Comparison of ENCODE assay signal across 11 mouse cellular contexts in the genomic region with DNA sequence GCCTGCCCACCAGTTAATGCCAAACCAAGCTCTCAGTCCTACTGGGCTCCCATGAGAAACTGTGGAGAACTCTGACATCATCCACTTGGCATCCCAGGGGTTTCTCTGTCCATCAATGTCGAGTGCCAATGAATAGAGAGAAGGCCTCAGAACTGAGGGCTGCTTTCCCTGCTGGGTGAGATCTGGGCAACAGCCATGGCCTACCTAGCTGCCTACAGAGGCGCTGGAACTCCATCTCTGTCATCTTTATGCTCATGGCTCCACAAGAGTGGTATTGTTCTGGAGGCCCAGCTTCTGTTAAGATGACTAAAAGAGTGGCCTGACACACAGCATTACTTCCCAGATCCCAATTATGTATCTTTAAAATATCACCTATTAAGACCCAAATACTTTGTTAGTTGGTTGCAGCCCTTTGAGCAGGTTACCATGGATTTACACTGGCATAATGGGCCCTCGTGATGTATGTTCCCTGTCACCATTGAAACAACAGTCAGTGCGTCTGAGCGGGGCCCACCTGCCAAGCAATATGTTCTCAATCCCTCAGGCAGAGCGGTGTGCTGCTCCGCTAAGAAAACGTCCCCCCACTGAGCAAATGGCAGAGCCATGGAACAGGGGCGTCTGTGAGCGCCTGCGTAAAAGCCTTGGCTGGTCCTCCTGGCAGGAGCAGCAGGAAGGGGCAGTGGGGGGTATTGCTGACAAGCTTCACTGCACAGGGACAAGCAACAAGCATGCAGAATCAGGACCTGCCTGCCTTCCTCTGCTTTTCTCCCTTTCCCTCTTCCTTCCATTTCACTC.
A peak's percentile ranks its signal among the peaks of the same experiment; 100 is the strongest.
DNase-seq lines count a peak whose midpoint lies in the region; ATAC-seq and TF ChIP-seq lines count a peak whose summit lies in the region.
"Had no signal": no experiment of that assay in that cellular context is flagged by ENCODE, and none has a peak within 500 bp of the region (broad histone marks: within the 10 kb centered on the region; RNA-seq: fewer than 3 reads in every experiment).

No protein-coding gene starts in this region.

- no peak overlapping the region for H3K4me3 ChIP-seq in forebrain, embryonic 15.5 days
- H3K4me3 ChIP-seq in limb, embryonic 11.5 days (ENCODE audit: low read depth, low read length): no peak overlapping the region
- no peak overlapping the region for H3K4me3 ChIP-seq in stomach, postnatal 0 days (ENCODE audit: low read depth, low read length)
- H3K4me3 ChIP-seq: embryonic facial prominence, embryonic 15.5 days; heart, embryonic 15.5 days; limb, embryonic 12.5 days had no signal

- no peak overlapping the region for H3K9ac ChIP-seq in forebrain, embryonic 15.5 days (replicated peaks)
- H3K9ac ChIP-seq in limb, embryonic 11.5 days (ENCODE audit: low read length): no peak overlapping the region
- H3K9ac ChIP-seq in stomach, postnatal 0 days (ENCODE audit: low read length): no peak overlapping the region
- H3K9ac ChIP-seq: embryonic facial prominence, embryonic 15.5 days; heart, embryonic 15.5 days; limb, embryonic 12.5 days had no signal

- H3K9me3 ChIP-seq in forebrain, embryonic 15.5 days: no peaks in the 10 kb centered on the region
- no peaks in the 10 kb centered on the region for H3K9me3 ChIP-seq in limb, embryonic 11.5 days (ENCODE audit: control insufficient read depth, low read length)
- no peaks in the 10 kb centered on the region for H3K9me3 ChIP-seq in stomach, postnatal 0 days (ENCODE audit: control insufficient read depth, low read length)
- H3K9me3 ChIP-seq: embryonic facial prominence, embryonic 15.5 days; heart, embryonic 15.5 days; limb, embryonic 12.5 days had no signal

- H3K27me3 ChIP-seq in forebrain, embryonic 15.5 days: no peaks in the 10 kb centered on the region
- no peaks in the 10 kb centered on the region for H3K27me3 ChIP-seq in limb, embryonic 11.5 days (ENCODE audit: control insufficient read depth, insufficient read depth, low read length)
- no peaks in the 10 kb centered on the region for H3K27me3 ChIP-seq in stomach, postnatal 0 days (ENCODE audit: control insufficient read depth, insufficient read depth, low read length)
- H3K27me3 ChIP-seq: embryonic facial prominence, embryonic 15.5 days; heart, embryonic 15.5 days; limb, embryonic 12.5 days had no signal

- H3K4me1 ChIP-seq in forebrain, embryonic 15.5 days: peaks cover 52% of the 10 kb centered on the region
- peaks cover 11% of the 10 kb centered on the region for H3K4me1 ChIP-seq in limb, embryonic 11.5 days (ENCODE audit: control insufficient read depth, insufficient read depth, low read length)
- H3K4me1 ChIP-seq in stomach, postnatal 0 days (replicated peaks; ENCODE audit: control insufficient read depth, insufficient read depth): 0 out of 2 replicates have a peak, but pooled peaks cover 2% of the 10 kb centered on the region

- DNase-seq in embryo, embryonic 10 days (ENCODE audit: low spot score): peak; percentile 43
- no peak for DNase-seq in embryo, embryonic 10.5 days (ENCODE audit: low spot score)
- peak; percentile 50 for DNase-seq in cerebellum, adult 11 months
- peak; percentile 34 for DNase-seq in limb, embryonic 11.5 days (ENCODE audit: low spot score)
- no peak for DNase-seq in stomach, postnatal 0 days (ENCODE audit: low spot score)
- no peak for DNase-seq in lung, postnatal 10 days

- peak overlapping the region; percentile 87 for H3K27ac ChIP-seq in forebrain, embryonic 15.5 days (replicated peaks)
- no peak overlapping the region for H3K27ac ChIP-seq in limb, embryonic 11.5 days (replicated peaks; ENCODE audit: low read depth, low read length)
- no peak overlapping the region for H3K27ac ChIP-seq in stomach, postnatal 0 days (replicated peaks)
- H3K27ac ChIP-seq: embryonic facial prominence, embryonic 15.5 days; heart, embryonic 15.5 days; limb, embryonic 12.5 days had no signal

- ATAC-seq in forebrain, embryonic 15.5 days (replicated peaks): peak; percentile 92
- ATAC-seq in limb, embryonic 11.5 days (ENCODE audit: insufficient number of reproducible peaks, low FRiP score, low TSS enrichment, low read depth): no peak
- ATAC-seq in granulocyte monocyte progenitor cell, adult 5-6 weeks (replicated peaks; ENCODE audit: poor library complexity, severe bottlenecking): no peak
- no peak for ATAC-seq in stomach, postnatal 0 days (ENCODE audit: low FRiP score, low TSS enrichment)

- no peaks in the 10 kb centered on the region for H3K36me3 ChIP-seq in forebrain, embryonic 15.5 days
- no peaks in the 10 kb centered on the region for H3K36me3 ChIP-seq in limb, embryonic 11.5 days (ENCODE audit: control insufficient read depth, insufficient read depth, low read length)
- H3K36me3 ChIP-seq in stomach, postnatal 0 days (ENCODE audit: control insufficient read depth, insufficient read depth, low read length): no peaks in the 10 kb centered on the region
- H3K36me3 ChIP-seq: embryonic facial prominence, embryonic 15.5 days; heart, embryonic 15.5 days; limb, embryonic 12.5 days had no signal

- no peak overlapping the region for H3K4me2 ChIP-seq in forebrain, embryonic 15.5 days (replicated peaks)
- no peak overlapping the region for H3K4me2 ChIP-seq in limb, embryonic 11.5 days (ENCODE audit: low read depth, severe bottlenecking)
- no peak overlapping the region for H3K4me2 ChIP-seq in stomach, postnatal 0 days (replicated peaks; ENCODE audit: low read depth)
- H3K4me2 ChIP-seq: embryonic facial prominence, embryonic 15.5 days; heart, embryonic 15.5 days; limb, embryonic 12.5 days had no signal

- 10% methylated on average over 11 of the region's 11 CpGs for WGBS in forebrain, embryonic 15.5 days
- 23% methylated on average over 11 of the region's 11 CpGs for WGBS in limb, embryonic 11.5 days
- WGBS in stomach, postnatal 0 days: 61% methylated on average over 11 of the region's 11 CpGs

- no peak for TF ChIP-seq CTCF in stomach, postnatal 0 days (IDR thresholded peaks at IDR 0.05; ENCODE audit: low read depth)

- TF ChIP-seq EP300 in stomach, postnatal 0 days (optimal IDR thresholded peaks at IDR 0.05): no peak

Comparison
In these comparisons a context has a peak if more than half of its experiments do, and no peak if none do; other contexts are left out.
1. DNase-seq: peak in embryo, embryonic 10 days (single experiment), cerebellum, adult 11 months (single experiment) and limb, embryonic 11.5 days (single experiment); none in embryo, embryonic 10.5 days (single experiment), stomach, postnatal 0 days (single experiment) and lung, postnatal 10 days (single experiment).